Mouse (Mus musculus) E14TG2a.4 (cell line): Measurements from ENCODE around the gene Slc4a8.

Source experiments
- CTCF ChIP-seq: conservative IDR thresholded peaks from 2 replicates; pipeline ENCODE4 v1.5.1; 2014; ENCODE audit warnings: low read length
- NANOG ChIP-seq: IDR thresholded peaks from 2 replicates; pipeline ENCODE4 v1.6.1; 2014; ENCODE audit warnings: borderline replicate concordance, low read length, mixed read lengths

GRCm38 (mm10) chr15:100808062-100808461 lies 46.5 kb downstream of the Slc4a8 start:
- no peak for TF ChIP-seq CTCF
- TF ChIP-seq NANOG = no peak
